Mouse (Mus musculus): Measurements from ENCODE around the gene Elp5. TPM values are rescaled to one million over a fixed set of nuclear protein-coding genes. Genes with fewer than 3 reads are reported as not detected.

Elp5 gene
- polyA plus RNA-seq, 2 experiments: 101 to 122 TPM

GRCm38 (mm10) chr11:70010548-70010947 is 28.2 kb upstream of the Elp5 start:
- 90% methylated on average over 12 of the region's 12 CpGs for WGBS
- H3K9ac ChIP-seq (ENCODE audit: low read depth, low read length, severe bottlenecking): no peak overlapping the region
- ATAC-seq (ENCODE audit: low FRiP score, low read depth): no peak

DNA sequence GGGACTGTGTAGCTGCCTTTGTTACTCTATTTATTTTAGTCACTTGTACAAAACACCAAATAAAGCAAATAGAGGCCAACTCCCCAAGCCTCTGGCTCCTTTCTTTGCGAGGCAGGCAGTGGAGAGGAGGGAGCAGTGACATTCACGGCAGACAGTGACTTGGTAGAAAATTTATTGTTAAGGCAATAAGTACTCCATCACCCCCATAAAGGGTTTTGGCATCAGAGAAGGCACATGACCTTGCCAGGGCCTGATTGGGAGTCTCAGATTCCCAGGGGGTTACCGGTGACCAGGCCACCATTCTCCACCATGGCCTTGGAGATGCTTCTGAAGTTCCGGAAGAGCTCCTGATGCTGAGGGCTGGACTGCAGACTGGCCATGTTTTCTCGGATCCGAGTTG is 27.7 kb upstream of the Elp5 start:
- H3K27ac ChIP-seq (replicated peaks; ENCODE audit: low read depth, low read length): no peak overlapping the region
- no peaks in the 10 kb centered on the region for H3K9me3 ChIP-seq (ENCODE audit: control insufficient read depth, low read length)
- H3K4me3 ChIP-seq (replicated peaks; ENCODE audit: low read length): no peak overlapping the region
- ATAC-seq (ENCODE audit: low FRiP score, low read depth) (no peak), DNase-seq (ENCODE audit: low spot score) (no peak)
- peaks cover 89% of the 10 kb centered on the region for H3K36me3 ChIP-seq (ENCODE audit: control insufficient read depth, insufficient read depth, low read length)
- TF ChIP-seq POLR2A (IDR thresholded peaks at IDR 0.05; ENCODE audit: borderline replicate concordance, extremely low read depth, insufficient read depth, insufficient read length): no peak
- no peak overlapping the region for H3K4me2 ChIP-seq (replicated peaks; ENCODE audit: low read depth, low read length, severe bottlenecking)
- H3K27me3 ChIP-seq (ENCODE audit: control insufficient read depth, insufficient read depth, low read length): no peaks in the 10 kb centered on the region
- H3K9ac ChIP-seq (ENCODE audit: low read depth, low read length, severe bottlenecking): no peak overlapping the region
- 84% methylated on average over 6 of the region's 6 CpGs for WGBS
- H3K4me1 ChIP-seq (ENCODE audit: control insufficient read depth, insufficient read depth, low read length): peaks cover 10% of the 10 kb centered on the region

More at GRCm38 (mm10) chr11:70010548-70010947, 28.2 kb upstream of the Elp5 start:
- no peaks in the 10 kb centered on the region for H3K9me3 ChIP-seq (ENCODE audit: control insufficient read depth, low read length)
- H3K4me1 ChIP-seq (ENCODE audit: control insufficient read depth, insufficient read depth, low read length): peaks cover 10% of the 10 kb centered on the region
- H3K36me3 ChIP-seq (ENCODE audit: control insufficient read depth, insufficient read depth, low read length): peaks cover 83% of the 10 kb centered on the region
- TF ChIP-seq POLR2A (IDR thresholded peaks at IDR 0.05; ENCODE audit: borderline replicate concordance, extremely low read depth, insufficient read depth, insufficient read length): no peak
- no peak overlapping the region for H3K27ac ChIP-seq (replicated peaks; ENCODE audit: low read depth, low read length)
- no peak for DNase-seq (ENCODE audit: low spot score)
- no peaks in the 10 kb centered on the region for H3K27me3 ChIP-seq (ENCODE audit: control insufficient read depth, insufficient read depth, low read length)
- H3K4me2 ChIP-seq (replicated peaks; ENCODE audit: low read depth, low read length, severe bottlenecking): no peak overlapping the region
- H3K4me3 ChIP-seq (replicated peaks; ENCODE audit: low read length): no peak overlapping the region

GRCm38 (mm10) chr11:70005521-70005920 is 23.2 kb upstream of the Elp5 start:
- no peak for DNase-seq (ENCODE audit: low spot score)
- H3K27ac ChIP-seq (replicated peaks; ENCODE audit: low read depth, low read length): no peak overlapping the region
- H3K27me3 ChIP-seq (ENCODE audit: control insufficient read depth, insufficient read depth, low read length): no peaks in the 10 kb centered on the region
- no peak for TF ChIP-seq POLR2A (IDR thresholded peaks at IDR 0.05; ENCODE audit: borderline replicate concordance, extremely low read depth, insufficient read depth, insufficient read length)
- peaks cover 18% of the 10 kb centered on the region for H3K4me1 ChIP-seq (ENCODE audit: control insufficient read depth, insufficient read depth, low read length)
- 60% methylated on average over 5 of the region's 5 CpGs for WGBS
- no peaks in the 10 kb centered on the region for H3K9me3 ChIP-seq (ENCODE audit: control insufficient read depth, low read length)
- no peak for ATAC-seq (ENCODE audit: low FRiP score, low read depth)
- peaks cover 60% of the 10 kb centered on the region for H3K36me3 ChIP-seq (ENCODE audit: control insufficient read depth, insufficient read depth, low read length)
- no peak overlapping the region for H3K4me2 ChIP-seq (replicated peaks; ENCODE audit: low read depth, low read length, severe bottlenecking)
- H3K4me3 ChIP-seq (replicated peaks; ENCODE audit: low read length): no peak overlapping the region
- no peak overlapping the region for H3K9ac ChIP-seq (ENCODE audit: low read depth, low read length, severe bottlenecking)

DNA sequence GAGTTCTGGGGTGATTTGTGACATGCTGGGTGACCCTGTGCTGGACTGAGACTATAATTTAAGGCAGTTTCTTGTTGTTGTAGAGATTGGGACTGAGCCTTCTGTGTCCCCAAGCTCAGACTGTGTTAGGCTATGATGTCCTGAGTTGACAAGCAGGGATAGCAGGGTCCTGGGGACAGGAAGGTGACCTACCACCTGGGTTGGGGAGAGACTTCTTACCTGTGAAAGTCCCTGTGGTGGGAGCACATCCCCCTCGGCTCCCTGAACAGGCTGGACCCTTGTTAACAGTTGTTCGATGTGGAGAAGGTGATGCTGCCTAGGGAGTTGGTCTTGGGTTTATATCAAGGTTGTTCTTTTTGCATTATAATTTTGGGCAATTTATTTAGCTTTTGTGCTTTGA is 20.2 kb upstream of the Elp5 start:
- Histone ChIP-seq H3K4me1 (ENCODE audit: control insufficient read depth, insufficient read depth, low read length) (peaks cover 22% of the 10 kb centered on the region), H3K9ac (ENCODE audit: low read depth, low read length, severe bottlenecking) (no peak overlapping the region), H3K9me3 (ENCODE audit: control insufficient read depth, low read length) (no peaks in the 10 kb centered on the region), H3K4me2 (replicated peaks; ENCODE audit: low read depth, low read length, severe bottlenecking) (peak overlapping the region; percentile 96), H3K36me3 (ENCODE audit: control insufficient read depth, insufficient read depth, low read length) (peaks cover 55% of the 10 kb centered on the region), H3K27me3 (ENCODE audit: control insufficient read depth, insufficient read depth, low read length) (no peaks in the 10 kb centered on the region), H3K4me3 (replicated peaks; ENCODE audit: low read length) (peak overlapping the region; percentile 80), H3K27ac (replicated peaks; ENCODE audit: low read depth, low read length) (no peak overlapping the region)
- DNase-seq (ENCODE audit: low spot score) (no peak), ATAC-seq (ENCODE audit: low FRiP score, low read depth) (no peak)
- TF ChIP-seq POLR2A (IDR thresholded peaks at IDR 0.05; ENCODE audit: borderline replicate concordance, extremely low read depth, insufficient read depth, insufficient read length): no peak
- 89% methylated on average over 2 of the region's 2 CpGs for WGBS

DNA sequence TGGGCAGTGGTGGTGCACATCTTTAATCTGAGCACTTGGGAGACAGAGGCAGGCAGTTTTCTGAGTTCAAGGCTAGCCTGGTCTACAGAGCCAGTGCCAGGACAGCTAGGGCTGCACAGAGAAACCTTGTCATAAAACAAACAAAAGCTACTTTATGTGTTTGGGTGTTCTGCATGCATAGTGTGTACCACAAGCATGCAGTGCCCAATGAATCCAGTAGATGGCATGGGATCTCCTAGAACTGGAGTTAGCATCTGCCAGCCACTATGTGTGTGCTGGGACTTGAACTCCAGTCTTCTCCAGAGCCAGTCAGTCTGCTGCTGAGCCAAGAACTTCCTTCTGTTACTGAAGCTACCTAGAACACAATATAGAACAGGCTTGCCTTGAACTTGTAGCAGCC is 19.5 kb upstream of the Elp5 start:
- no peak for TF ChIP-seq POLR2A (IDR thresholded peaks at IDR 0.05; ENCODE audit: borderline replicate concordance, extremely low read depth, insufficient read depth, insufficient read length)
- peak overlapping the region; percentile 80 for H3K4me3 ChIP-seq (replicated peaks; ENCODE audit: low read length)
- H3K4me1 ChIP-seq (ENCODE audit: control insufficient read depth, insufficient read depth, low read length): peaks cover 25% of the 10 kb centered on the region
- no peaks in the 10 kb centered on the region for H3K27me3 ChIP-seq (ENCODE audit: control insufficient read depth, insufficient read depth, low read length)
- DNase-seq (ENCODE audit: low spot score) (no peak), ATAC-seq (ENCODE audit: low FRiP score, low read depth) (no peak)
- H3K27ac ChIP-seq (replicated peaks; ENCODE audit: low read depth, low read length): no peak overlapping the region
- peak overlapping the region; percentile 96 for H3K4me2 ChIP-seq (replicated peaks; ENCODE audit: low read depth, low read length, severe bottlenecking)
- H3K9me3 ChIP-seq (ENCODE audit: control insufficient read depth, low read length): no peaks in the 10 kb centered on the region
- 0 out of 2 replicates have a peak overlapping the region, but pooled peaks have one; percentile 82 for H3K9ac ChIP-seq (ENCODE audit: low read depth, low read length, severe bottlenecking)
- peaks cover 51% of the 10 kb centered on the region for H3K36me3 ChIP-seq (ENCODE audit: control insufficient read depth, insufficient read depth, low read length)

DNA sequence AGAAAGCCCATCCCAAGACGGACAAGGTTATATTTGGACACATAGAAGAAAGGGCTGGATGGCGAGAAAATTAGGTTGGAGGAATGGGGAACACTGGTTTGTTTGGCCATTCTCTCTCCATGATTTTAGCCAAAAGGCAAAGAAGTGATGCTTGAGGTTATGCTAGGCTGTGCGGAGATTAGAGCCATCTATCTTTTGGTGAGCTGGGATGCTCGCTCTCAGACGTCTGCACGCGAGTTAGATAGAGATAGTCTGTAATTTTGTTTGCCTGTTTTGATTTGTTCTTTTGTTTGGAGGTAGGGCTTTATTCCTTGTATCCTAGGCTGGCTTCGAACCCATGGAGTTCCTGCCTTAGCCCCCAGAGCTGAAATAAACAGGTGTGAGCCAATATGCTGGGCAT is 18.8 kb upstream of the Elp5 start:
- no peaks in the 10 kb centered on the region for H3K27me3 ChIP-seq (ENCODE audit: control insufficient read depth, insufficient read depth, low read length)
- H3K4me2 ChIP-seq (replicated peaks; ENCODE audit: low read depth, low read length, severe bottlenecking): peak overlapping the region; percentile 96
- H3K27ac ChIP-seq (replicated peaks; ENCODE audit: low read depth, low read length): peak overlapping the region; percentile 92
- no peaks in the 10 kb centered on the region for H3K9me3 ChIP-seq (ENCODE audit: control insufficient read depth, low read length)
- 10% methylated on average over 8 of the region's 8 CpGs for WGBS
- no peak for TF ChIP-seq POLR2A (IDR thresholded peaks at IDR 0.05; ENCODE audit: borderline replicate concordance, extremely low read depth, insufficient read depth, insufficient read length)
- H3K9ac ChIP-seq (ENCODE audit: low read depth, low read length, severe bottlenecking): peak overlapping the region; percentile 82
- peak overlapping the region; percentile 80 for H3K4me3 ChIP-seq (replicated peaks; ENCODE audit: low read length)
- peaks cover 44% of the 10 kb centered on the region for H3K36me3 ChIP-seq (ENCODE audit: control insufficient read depth, insufficient read depth, low read length)
- DNase-seq (ENCODE audit: low spot score): no peak
- ATAC-seq (ENCODE audit: low FRiP score, low read depth): no peak
- H3K4me1 ChIP-seq (ENCODE audit: control insufficient read depth, insufficient read depth, low read length): peaks cover 25% of the 10 kb centered on the region
